Mouse (Mus musculus) heart, postnatal 0 days (tissue): ENCODE measurements around the gene Ascl3.

Experiments used
- CTCF ChIP-seq: IDR thresholded peaks from 2 replicates; pipeline ENCODE4 v1.5.1; 2016; ENCODE audit warnings: antibody characterized with exemption, control low read depth, low read depth
- EP300 ChIP-seq: IDR thresholded peaks from 2 replicates; pipeline ENCODE4 v1.6.1; 2016; ENCODE audit warnings: antibody characterized with exemption, low read depth

DNA sequence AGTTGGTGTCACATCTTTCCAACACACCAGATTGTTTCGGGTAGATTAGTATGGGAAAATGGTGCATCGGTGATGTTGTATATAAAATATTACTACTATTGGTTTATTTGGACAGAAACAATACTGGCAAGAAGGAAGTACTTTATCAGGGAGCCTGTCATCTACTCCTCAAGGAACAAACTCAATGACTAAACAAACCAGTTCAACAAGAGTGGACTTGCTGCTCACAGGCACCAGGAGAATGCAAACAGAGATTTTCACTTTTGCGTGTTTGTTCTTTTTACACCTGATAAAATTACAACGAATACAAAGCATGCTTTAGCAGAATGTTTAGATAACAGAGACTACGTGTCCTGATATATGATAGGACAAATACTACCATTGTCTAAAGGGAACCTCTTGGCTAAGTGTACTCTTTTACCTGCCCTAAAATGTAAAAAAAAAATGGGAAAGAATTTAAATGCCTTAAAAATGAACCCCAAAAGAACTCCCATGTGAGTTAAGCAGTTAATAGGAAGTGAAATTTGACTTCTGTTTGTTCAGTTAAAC is 8.4 kb upstream of the Ascl3 start:
- TF ChIP-seq CTCF, result no peak
- no peak for TF ChIP-seq EP300
